Mouse (Mus musculus) liver, embryonic 11.5 days (tissue): ENCODE measurements at regions not wholly inside any gene's neighbourhood (a gene's known extent, or its start where the extent isn't known, plus 50 kb on each side); places are given as distances from the start of the nearest gene placed in this dataset.

Experiments used
- ATAC-seq: fragments of 200-750 bp; cut with Nextera tagmentation; replicated peaks from 2 replicates; pipeline ENCODE4 v1.8.0; 2017; ENCODE audit warnings: moderate number of reproducible peaks, mild to moderate bottlenecking, moderate TSS enrichment, moderate library complexity; ENCODE audit not compliant: low FRiP score
- DNase-seq: peaks from one replicate; pipeline ENCODE4 v3.0.0-alpha.2; 2017; ENCODE audit warnings: low spot score
- H3K27ac ChIP-seq: fragments of 300-500 bp; sonication (generic); 2 replicates; pipeline ENCODE4 v1.5.1; 2014; ENCODE audit warnings: mild to moderate bottlenecking, low read depth, low read length, control low read depth
- H3K27me3 ChIP-seq: fragments of 300-500 bp; sonication (generic); replicated peaks from 2 replicates; pipeline ENCODE4 v1.6.1; 2014; ENCODE audit warnings: low read length, mixed read lengths; ENCODE audit not compliant: control insufficient read depth, insufficient read depth
- H3K36me3 ChIP-seq: fragments of 300-500 bp; sonication (generic); 2 replicates; pipeline ENCODE4 v1.6.1; 2014; ENCODE audit warnings: mild to moderate bottlenecking, low read length, moderate library complexity, mixed read lengths; ENCODE audit not compliant: control insufficient read depth, insufficient read depth
- H3K4me1 ChIP-seq: fragments of 300-500 bp; sonication (generic); replicated peaks from 2 replicates; pipeline ENCODE4 v1.6.1; 2014; ENCODE audit warnings: low read length, mixed read lengths; ENCODE audit not compliant: control insufficient read depth, insufficient read depth
- H3K4me2 ChIP-seq: fragments of 300-500 bp; sonication (generic); 2 replicates; pipeline ENCODE4 v1.6.1; 2014; ENCODE audit warnings: mild to moderate bottlenecking, control low read depth, moderate library complexity
- H3K4me3 ChIP-seq: fragments of 300-500 bp; sonication (generic); 2 replicates; pipeline ENCODE4 v1.5.1; 2014; ENCODE audit warnings: low read depth, low read length, control low read depth
- H3K9ac ChIP-seq: fragments of 300-500 bp; sonication (generic); 2 replicates; pipeline ENCODE4 v1.6.1; 2014; ENCODE audit warnings: low read depth, low read length, control low read depth
- H3K9me3 ChIP-seq: fragments of 300-500 bp; sonication (generic); 2 replicates; pipeline ENCODE4 v1.6.1; 2016; ENCODE audit warnings: low read length, inconsistent platforms, mixed read lengths; ENCODE audit not compliant: control insufficient read depth
- WGBS: fragments of 180-500 bp; shearing (Covaris S2); extraction: QIAGEN DNeasy Blood & Tissue Kit; methylation state at CpG from one replicate; pipeline ENCODE4 v1.1.7; 2014; 5-methylcytosine and 5-hydroxymethylcytosine counted together

DNA sequence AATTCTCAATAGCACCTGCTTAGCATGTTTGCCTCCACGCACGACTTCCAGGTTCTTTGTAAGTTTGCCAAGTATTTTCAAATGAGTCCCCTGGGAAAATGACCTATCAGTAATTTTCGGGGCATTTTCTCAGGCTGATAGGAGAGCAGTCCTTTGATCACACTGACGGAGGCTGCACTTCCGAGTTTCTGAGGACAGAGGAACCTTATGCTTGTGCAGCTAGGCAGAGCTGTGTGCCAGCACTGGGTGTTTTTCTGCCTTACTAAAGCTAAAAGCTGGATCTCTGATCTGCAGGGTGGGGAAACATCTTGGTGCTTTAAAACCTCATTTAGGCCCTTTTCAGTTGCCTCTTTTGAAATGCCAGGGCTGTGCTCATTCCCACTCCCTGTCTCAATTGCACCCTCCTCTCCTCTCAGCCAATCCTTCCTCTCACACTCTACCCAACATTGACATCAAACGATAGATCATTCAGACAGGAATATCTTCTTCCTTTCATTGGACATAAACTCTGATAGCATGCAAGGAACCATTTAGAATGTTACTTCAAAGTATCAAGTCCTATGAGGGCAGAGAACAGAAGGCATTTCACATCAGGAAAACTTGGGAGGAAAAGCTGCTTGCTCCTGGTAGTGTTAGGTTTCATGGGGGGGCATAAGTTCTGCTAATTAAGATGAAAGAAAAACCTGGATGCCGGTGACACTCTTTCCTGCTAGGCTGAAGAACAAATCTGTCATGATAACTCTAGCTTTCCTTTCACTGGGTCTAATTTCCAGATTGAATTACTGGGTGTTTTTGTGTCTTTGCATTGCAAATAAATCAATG lies 95.3 kb downstream of the Lurap1l start:
- Histone ChIP-seq H3K36me3 (no peaks in the 10 kb centered on the region), H3K27me3 (no peaks in the 10 kb centered on the region), H3K9me3 (no peaks in the 10 kb centered on the region; the same call in 1 of the 2 replicates), H3K4me2 (no peak overlapping the region), H3K4me3 (no peak overlapping the region), H3K9ac (no peak overlapping the region), H3K27ac (no peak overlapping the region), H3K4me1 (no peaks in the 10 kb centered on the region)
- ATAC-seq: no peak
- DNase-seq: no peak
- WGBS: 55% methylated on average over 7 of the region's 7 CpGs

GRCm38 (mm10) chr4:81006546-81006945 lies 96.1 kb downstream of the Lurap1l start:
- no peak overlapping the region for H3K9ac ChIP-seq
- H3K27ac ChIP-seq: no peak overlapping the region
- H3K36me3 ChIP-seq: no peaks in the 10 kb centered on the region
- no peak overlapping the region for H3K4me3 ChIP-seq
- no peak for DNase-seq
- no peak overlapping the region for H3K4me2 ChIP-seq
- H3K4me1 ChIP-seq: no peaks in the 10 kb centered on the region
- no peaks in the 10 kb centered on the region for H3K9me3 ChIP-seq
- H3K27me3 ChIP-seq: no peaks in the 10 kb centered on the region
- WGBS: 86% methylated on average over 1 of the region's 1 CpGs
- ATAC-seq: no peak

- 74% methylated on average over 2 of the region's 2 CpGs for WGBS
- ATAC-seq: no peak
- H3K4me1 ChIP-seq: no peaks in the 10 kb centered on the region
Observed at GRCm38 (mm10) chr4:81021850-81022249, 111.4 kb downstream of the Lurap1l start.

DNA sequence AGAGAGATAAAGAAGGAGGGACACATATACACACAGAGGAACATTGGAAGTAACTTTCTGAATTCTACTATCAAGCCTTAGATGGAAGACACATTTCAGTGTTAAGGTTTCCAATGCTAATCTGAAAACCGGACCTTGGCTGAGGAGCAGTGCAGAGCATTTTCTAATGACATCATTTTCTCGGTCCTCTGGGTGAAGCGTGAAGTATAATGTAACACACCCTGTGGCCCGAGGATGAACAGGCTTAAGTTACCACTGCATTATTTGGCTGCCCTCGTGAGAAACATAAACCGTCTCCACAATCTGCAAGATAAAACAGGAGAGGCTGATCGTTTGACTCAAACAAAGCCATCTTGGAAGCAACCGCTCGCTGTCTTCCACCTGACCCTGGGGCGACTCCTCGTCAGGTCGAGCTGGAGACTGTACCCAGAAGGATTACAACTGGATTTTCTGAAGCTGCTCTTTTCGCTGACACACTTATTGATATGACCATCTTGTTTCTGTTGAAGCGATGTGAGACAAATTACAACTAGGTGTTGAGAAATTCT lies 113.1 kb downstream of the Lurap1l start:
- Histone ChIP-seq H3K36me3 (no peaks in the 10 kb centered on the region), H3K27me3 (no peaks in the 10 kb centered on the region), H3K4me2 (no peak overlapping the region), H3K27ac (no peak overlapping the region), H3K9me3 (no peaks in the 10 kb centered on the region), H3K4me3 (no peak overlapping the region), H3K4me1 (no peaks in the 10 kb centered on the region), H3K9ac (no peak overlapping the region)
- ATAC-seq: no peak
- DNase-seq: no peak
- WGBS: 66% methylated on average over 14 of the region's 14 CpGs

More at GRCm38 (mm10) chr4:81021850-81022249, 111.4 kb downstream of the Lurap1l start:
- H3K9me3 ChIP-seq: no peaks in the 10 kb centered on the region
- no peaks in the 10 kb centered on the region for H3K27me3 ChIP-seq
- no peaks in the 10 kb centered on the region for H3K36me3 ChIP-seq
- no peak overlapping the region for H3K27ac ChIP-seq
- no peak overlapping the region for H3K4me2 ChIP-seq
- no peak for DNase-seq
- no peak overlapping the region for H3K4me3 ChIP-seq
- no peak overlapping the region for H3K9ac ChIP-seq

DNA sequence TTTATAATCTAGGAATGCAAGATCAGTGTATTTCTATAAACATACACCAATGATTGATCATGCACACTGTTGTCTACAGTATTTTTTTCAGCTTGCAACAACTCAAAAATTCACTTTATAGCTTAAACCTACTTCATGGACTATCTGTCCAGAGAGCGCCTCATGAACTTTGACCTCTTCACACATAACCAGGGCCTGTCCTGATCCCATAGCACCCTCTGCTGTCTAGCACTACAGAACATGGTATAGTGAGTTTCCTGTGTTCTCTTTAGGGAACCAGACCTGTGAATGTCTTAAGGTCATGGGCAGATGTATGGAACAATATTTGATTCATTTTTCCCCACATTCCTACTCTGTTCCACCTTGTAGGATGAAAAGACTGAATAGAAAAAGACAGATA lies 117.1 kb downstream of the Lurap1l start:
- DNase-seq (no peak), ATAC-seq (no peak)
- 89% methylated on average over 1 of the region's 1 CpGs for WGBS

GRCm38 (mm10) chr4:81030671-81031070 lies 120.2 kb downstream of the Lurap1l start:
- Histone ChIP-seq H3K4me1 (no peaks in the 10 kb centered on the region), H3K9me3 (no peaks in the 10 kb centered on the region), H3K9ac (no peak overlapping the region), H3K4me2 (no peak overlapping the region), H3K36me3 (no peaks in the 10 kb centered on the region), H3K4me3 (no peak overlapping the region), H3K27ac (no peak overlapping the region), H3K27me3 (no peaks in the 10 kb centered on the region)
- ATAC-seq: no peak
- DNase-seq: no peak
- WGBS: 79% methylated on average over 3 of the region's 3 CpGs

More for the DNA sequence above, 117.1 kb downstream of the Lurap1l start:
- Histone ChIP-seq H3K36me3 (no peaks in the 10 kb centered on the region), H3K9ac (no peak overlapping the region), H3K4me2 (no peak overlapping the region), H3K9me3 (no peaks in the 10 kb centered on the region), H3K27ac (no peak overlapping the region), H3K4me1 (no peaks in the 10 kb centered on the region), H3K27me3 (no peaks in the 10 kb centered on the region), H3K4me3 (no peak overlapping the region)

DNA sequence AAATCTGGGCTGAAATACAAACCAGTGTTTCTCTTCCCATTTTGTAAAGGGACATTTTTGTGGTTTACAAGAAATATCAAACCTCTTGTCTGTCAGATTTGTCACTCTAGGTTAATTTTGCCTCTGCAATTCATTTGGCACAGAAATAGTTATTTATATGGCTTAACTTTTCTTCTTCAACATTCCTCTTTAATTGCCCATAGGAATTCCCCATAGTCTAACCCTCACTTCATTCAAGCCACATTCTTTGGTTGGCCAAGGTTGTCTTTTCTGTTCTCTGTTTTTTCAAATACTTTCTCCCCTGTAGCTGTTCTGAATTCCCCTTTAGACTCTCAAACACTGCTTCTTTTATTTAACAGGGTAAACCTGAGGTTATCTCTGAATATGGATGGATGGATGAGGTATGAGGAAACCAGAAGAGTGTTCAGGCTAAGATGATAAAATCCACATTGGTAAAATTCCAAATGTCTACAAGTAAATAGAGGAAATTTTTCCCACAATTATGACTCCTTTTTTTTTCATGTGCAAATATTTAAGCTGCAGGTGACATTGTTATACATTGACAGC lies 127.0 kb downstream of the Lurap1l start:
- no peak overlapping the region for H3K4me3 ChIP-seq
- no peak overlapping the region for H3K27ac ChIP-seq
- H3K9ac ChIP-seq: no peak overlapping the region
- no peak for ATAC-seq
- DNase-seq: no peak
- no peak overlapping the region for H3K4me2 ChIP-seq
- H3K27me3 ChIP-seq: no peaks in the 10 kb centered on the region
- H3K36me3 ChIP-seq: no peaks in the 10 kb centered on the region
- no peaks in the 10 kb centered on the region for H3K9me3 ChIP-seq
- H3K4me1 ChIP-seq: no peaks in the 10 kb centered on the region

DNA sequence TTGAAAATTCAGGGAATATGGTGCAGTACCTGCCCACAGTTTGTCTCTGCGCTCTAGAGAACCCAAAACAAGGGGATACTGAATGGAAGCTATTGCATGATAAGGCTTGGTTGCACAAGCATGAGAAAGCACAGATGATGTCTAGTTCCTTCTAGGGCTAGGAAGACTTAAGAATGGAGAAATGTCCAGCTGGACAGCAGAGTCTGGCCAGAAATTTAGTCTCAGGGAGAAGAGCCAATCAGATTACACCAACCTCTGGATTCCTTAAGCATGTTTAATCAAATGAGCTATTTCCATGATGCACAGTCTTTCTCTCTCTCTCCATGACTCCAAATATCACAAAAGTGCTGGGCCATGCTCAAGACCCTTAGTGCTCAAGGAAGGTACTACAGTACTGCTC lies 147.8 kb downstream of the Lurap1l start:
- Histone ChIP-seq H3K9me3 (no peaks in the 10 kb centered on the region), H3K4me2 (no peak overlapping the region), H3K4me3 (no peak overlapping the region), H3K27me3 (no peaks in the 10 kb centered on the region), H3K4me1 (no peaks in the 10 kb centered on the region), H3K36me3 (no peaks in the 10 kb centered on the region), H3K9ac (no peak overlapping the region), H3K27ac (no peak overlapping the region)
- WGBS: 89% methylated on average over 1 of the region's 1 CpGs
- no peak for DNase-seq
- no peak for ATAC-seq

GRCm38 (mm10) chr4:81058809-81059208 lies 148.4 kb downstream of the Lurap1l start:
- H3K4me2 ChIP-seq: no peak overlapping the region
- ATAC-seq (no peak), DNase-seq (no peak)
- H3K27me3 ChIP-seq: no peaks in the 10 kb centered on the region
- H3K9me3 ChIP-seq: no peaks in the 10 kb centered on the region
- H3K27ac ChIP-seq: no peak overlapping the region
- H3K4me1 ChIP-seq: no peaks in the 10 kb centered on the region
- WGBS: 75% methylated on average over 5 of the region's 5 CpGs
- H3K36me3 ChIP-seq: no peaks in the 10 kb centered on the region
- no peak overlapping the region for H3K9ac ChIP-seq
- H3K4me3 ChIP-seq: no peak overlapping the region
